ENCODE assay signal across 8 mouse cellular contexts in genomic region chr19:44106831-44107660, GRCm38 (mm10). TPM values are rescaled to one million over a fixed set of nuclear protein-coding genes. Genes with fewer than 3 reads are reported as not detected.
DNase-seq lines count a peak whose midpoint lies in the region; ATAC-seq lines count a peak whose summit lies in the region.

TSS of gene Chuk (minus strand) at chr19:44107480.

- peaks cover 7% of the 10 kb centered on the region for H3K4me1 ChIP-seq in lung, embryonic 16.5 days (replicated peaks; ENCODE audit: control insufficient read depth, insufficient read depth, low read length)

- peak; percentile 90 for DNase-seq in MEL-GATA-1-ER (ENCODE audit: extremely low read depth, low read depth)
- DNase-seq in cerebellum, adult 8-10 months: peak; percentile 94
- DNase-seq in forelimb bud, embryonic 11.5 days (ENCODE audit: low read depth, low spot score): peak; percentile 96
- DNase-seq in layer of hippocampus, adult 9-10 months (ENCODE audit: low spot score): peak; percentile 81
- DNase-seq in ovary, postnatal 10 days (ENCODE audit: low spot score): peak; percentile 93
- DNase-seq in thymus, postnatal 10 days (ENCODE audit: low spot score in 2 of 2): peak; percentile 91 to 95

- H3K4me2 ChIP-seq in lung, embryonic 16.5 days (ENCODE audit: low read depth, low read length): peak within 1 kb of the TSS; percentile 91

- H3K27ac ChIP-seq in lung, embryonic 16.5 days (ENCODE audit: low read length): peak within 1 kb of the TSS; percentile 15

- H3K36me3 ChIP-seq in lung, embryonic 16.5 days (ENCODE audit: control insufficient read depth, insufficient read depth, low read length): peaks cover 7% of the 10 kb centered on the region

- ATAC-seq in hematopoietic stem cell, adult 5-6 weeks (replicated peaks in 1 of 2; ENCODE audit: insufficient read depth in 1 of 2, low FRiP score in 2 of 2, low TSS enrichment in 1 of 2, low read depth in 1 of 2, poor library complexity in 2 of 2, severe bottlenecking in 2 of 2): peak; percentile 97 to 98
- peak; percentile 99 for ATAC-seq in lung, embryonic 16.5 days (ENCODE audit: low read depth)

- H3K9me3 ChIP-seq in lung, embryonic 16.5 days (ENCODE audit: control insufficient read depth, low read length): no peaks in the 10 kb centered on the region

- peak within 1 kb of the TSS; percentile 80 for H3K4me3 ChIP-seq in lung, embryonic 16.5 days (ENCODE audit: low read length)

- H3K9ac ChIP-seq in lung, embryonic 16.5 days (ENCODE audit: low read length): peak within 1 kb of the TSS; percentile 94

- under 1% methylated on average over 67 of the region's 67 CpGs for WGBS in lung, embryonic 16.5 days

- H3K27me3 ChIP-seq in lung, embryonic 16.5 days (ENCODE audit: control insufficient read depth, insufficient read depth, low read depth, low read length): no peaks in the 10 kb centered on the region

RNA-seq across cellular contexts. Expression of gene Chuk, which starts in this region (rescaled TPM):
- 58.9 and 63.9 TPM in 2 replicates for total RNA-seq in hematopoietic stem cell, adult 5-6 weeks (2017)
- polyA plus RNA-seq in lung, embryonic 16.5 days (2015; fragmentation: Nextera tagmentation; extraction: Ambion mirVana): 40.1 and 40.2 TPM in 2 replicates

Comparison
In these comparisons a context has a peak if more than half of its experiments do, and no peak if none do; other contexts are left out.
1. Peak in every context shown above with its lines: DNase-seq, ATAC-seq, H3K4me3 ChIP-seq and H3K27ac ChIP-seq.